Mouse (Mus musculus) lung, embryonic 15.5 days (tissue): Measurements from ENCODE around the gene Jmy. TPM values are rescaled to one million over a fixed set of nuclear protein-coding genes. Genes with fewer than 3 reads are reported as not detected.

Experiments
- ATAC-seq: fragments of 200-750 bp; cut with Nextera tagmentation; 2 replicates; pipeline ENCODE4 v1.8.0; 2017; ENCODE audit warnings: moderate number of reproducible peaks, borderline replicate concordance; ENCODE audit not compliant: low FRiP score, low TSS enrichment; ENCODE audit errors: extremely low read depth
- H3K27ac ChIP-seq: fragments of 300-500 bp; sonication (generic); 2 replicates; pipeline ENCODE4 v1.5.1; 2015; ENCODE audit warnings: moderate library complexity, mild to moderate bottlenecking, inconsistent platforms
- H3K27me3 ChIP-seq: fragments of 300-500 bp; sonication (generic); 2 replicates; pipeline ENCODE4 v1.6.1; 2015; ENCODE audit warnings: inconsistent platforms
- H3K36me3 ChIP-seq: fragments of 300-500 bp; sonication (generic); 2 replicates; pipeline ENCODE4 v1.6.1; 2015; ENCODE audit warnings: inconsistent platforms
- H3K4me1 ChIP-seq: fragments of 300-500 bp; sonication (generic); 2 replicates; pipeline ENCODE4 v1.6.1; 2015; ENCODE audit warnings: inconsistent platforms
- H3K4me2 ChIP-seq: fragments of 300-500 bp; sonication (generic); 2 replicates; pipeline ENCODE4 v1.6.1; 2015; ENCODE audit warnings: inconsistent platforms, mild to moderate bottlenecking, moderate library complexity
- H3K4me3 ChIP-seq: fragments of 300-500 bp; sonication (generic); 2 replicates; pipeline ENCODE4 v1.5.1; 2015; ENCODE audit warnings: mild to moderate bottlenecking, inconsistent platforms
- H3K9ac ChIP-seq: fragments of 300-500 bp; sonication (generic); 2 replicates; pipeline ENCODE4 v1.6.1; 2015; ENCODE audit warnings: inconsistent platforms
- H3K9me3 ChIP-seq: fragments of 300-500 bp; sonication (generic); 2 replicates; pipeline ENCODE4 v1.6.1; 2016; ENCODE audit warnings: inconsistent platforms
- WGBS: fragments of 180-500 bp; shearing (Covaris S2); methylation state at CpG from one replicate; pipeline ENCODE4 v1.1.7; 2015; 5-methylcytosine and 5-hydroxymethylcytosine counted together
- polyA plus RNA-seq: library from polyadenylated mRNA; unstranded; fragments of >200 nt; fragmentation: Nextera tagmentation; extraction: Ambion mirVana; gene quantifications from 2 replicates; pipeline ENCODE4 v1.2.1, GENCODE M21; 2015

Jmy gene
- polyA plus RNA-seq, 1 experiment from 2014 or later, result 7.2 TPM

GRCm38 (mm10) chr13:93388594-93389241, 110.9 kb downstream of the Jmy start:
- 45% methylated on average over 7 of the region's 7 CpGs for WGBS
- no peaks in the 10 kb centered on the region for H3K36me3 ChIP-seq
- no peaks in the 10 kb centered on the region for H3K4me1 ChIP-seq
- H3K9ac ChIP-seq, result no peak overlapping the region
- peak overlapping the region; percentile 31 for H3K4me2 ChIP-seq
- H3K27me3 ChIP-seq, result no peaks in the 10 kb centered on the region
- H3K9me3 ChIP-seq, result no peaks in the 10 kb centered on the region
- no peak overlapping the region for H3K4me3 ChIP-seq
- peak overlapping the region; percentile 66 for H3K27ac ChIP-seq
- ATAC-seq, result peak; percentile 76; the same call in 1 of the 2 replicates

- no peaks in the 10 kb centered on the region for H3K9me3 ChIP-seq
Measured at GRCm38 (mm10) chr13:93387440-93387839, 112.2 kb downstream of the Jmy start.

GRCm38 (mm10) chr13:93385147-93385546, 114.5 kb downstream of the Jmy start:
- WGBS, result 61% methylated on average over 1 of the region's 1 CpGs

More at GRCm38 (mm10) chr13:93387440-93387839, 112.2 kb downstream of the Jmy start:
- ATAC-seq, result no peak
- no peak overlapping the region for H3K4me2 ChIP-seq
- WGBS, result 92% methylated on average over 5 of the region's 5 CpGs
- H3K27me3 ChIP-seq, result no peaks in the 10 kb centered on the region
- no peak overlapping the region for H3K4me3 ChIP-seq
- no peaks in the 10 kb centered on the region for H3K36me3 ChIP-seq
- no peak overlapping the region for H3K27ac ChIP-seq
- no peak overlapping the region for H3K9ac ChIP-seq
- H3K4me1 ChIP-seq, result no peaks in the 10 kb centered on the region

GRCm38 (mm10) chr13:93384481-93384880, 115.1 kb downstream of the Jmy start:
- Histone ChIP-seq H3K4me3 (no peak overlapping the region), H3K4me2 (no peak overlapping the region), H3K36me3 (no peaks in the 10 kb centered on the region), H3K27ac (no peak overlapping the region), H3K4me1 (no peaks in the 10 kb centered on the region), H3K9me3 (no peaks in the 10 kb centered on the region), H3K27me3 (no peaks in the 10 kb centered on the region), H3K9ac (no peak overlapping the region)
- 89% methylated on average over 1 of the region's 1 CpGs for WGBS
- ATAC-seq, result no peak

More at GRCm38 (mm10) chr13:93385147-93385546, 114.5 kb downstream of the Jmy start:
- H3K4me2 ChIP-seq, result no peak overlapping the region
- ATAC-seq, result no peak
- H3K4me3 ChIP-seq, result no peak overlapping the region
- no peaks in the 10 kb centered on the region for H3K36me3 ChIP-seq
- no peaks in the 10 kb centered on the region for H3K4me1 ChIP-seq
- H3K27me3 ChIP-seq, result no peaks in the 10 kb centered on the region
- no peaks in the 10 kb centered on the region for H3K9me3 ChIP-seq
- H3K9ac ChIP-seq, result no peak overlapping the region
- no peak overlapping the region for H3K27ac ChIP-seq

GRCm38 (mm10) chr13:93383620-93384019, 116.0 kb downstream of the Jmy start:
- no peak overlapping the region for H3K27ac ChIP-seq
- whole genome bisulfite sequencing, result 98% methylated on average over 2 of the region's 2 CpGs
- H3K4me1 ChIP-seq, result no peaks in the 10 kb centered on the region
- no peak overlapping the region for H3K4me2 ChIP-seq
- H3K27me3 ChIP-seq, result no peaks in the 10 kb centered on the region
- H3K9ac ChIP-seq, result no peak overlapping the region
- no peaks in the 10 kb centered on the region for H3K9me3 ChIP-seq
- ATAC-seq, result no peak
- H3K36me3 ChIP-seq, result no peaks in the 10 kb centered on the region
- no peak overlapping the region for H3K4me3 ChIP-seq

- Histone ChIP-seq H3K27ac (no peak overlapping the region), H3K27me3 (no peaks in the 10 kb centered on the region), H3K36me3 (no peaks in the 10 kb centered on the region), H3K4me1 (no peaks in the 10 kb centered on the region), H3K4me2 (no peak overlapping the region), H3K4me3 (no peak overlapping the region), H3K9me3 (no peaks in the 10 kb centered on the region), H3K9ac (no peak overlapping the region)
- WGBS, result 89% methylated on average over 5 of the region's 5 CpGs
- no peak for ATAC-seq
Measured at GRCm38 (mm10) chr13:93383092-93383491, 116.5 kb downstream of the Jmy start.

- ATAC-seq, result no peak
- Histone ChIP-seq H3K36me3 (no peaks in the 10 kb centered on the region), H3K27me3 (no peaks in the 10 kb centered on the region), H3K9me3 (no peaks in the 10 kb centered on the region), H3K4me1 (no peaks in the 10 kb centered on the region), H3K4me2 (no peak overlapping the region), H3K4me3 (no peak overlapping the region), H3K9ac (no peak overlapping the region), H3K27ac (no peak overlapping the region)
- 54% methylated on average over 1 of the region's 1 CpGs for WGBS
Measured at GRCm38 (mm10) chr13:93381301-93381700, 118.3 kb downstream of the Jmy start.

- H3K4me2 ChIP-seq, result no peak overlapping the region
- no peak for ATAC-seq
- H3K36me3 ChIP-seq, result no peaks in the 10 kb centered on the region
- H3K4me1 ChIP-seq, result no peaks in the 10 kb centered on the region
- 84% methylated on average over 8 of the region's 8 CpGs for WGBS
- H3K27ac ChIP-seq, result no peak overlapping the region
- no peak overlapping the region for H3K9ac ChIP-seq
- no peak overlapping the region for H3K4me3 ChIP-seq
- H3K27me3 ChIP-seq, result no peaks in the 10 kb centered on the region
- no peaks in the 10 kb centered on the region for H3K9me3 ChIP-seq
Measured at GRCm38 (mm10) chr13:93380399-93381063, 119.1 kb downstream of the Jmy start.

Other genes with a start within 250 kb of the Jmy start
- gene Homer1, start 200.2 kb downstream of the Jmy start, polyA plus RNA-seq, result 4.4 TPM in 2 replicates
- 0.05 and 0.55 TPM in 2 replicates for gene Bhmt, start 138.2 kb upstream of the Jmy start, polyA plus RNA-seq
- gene Bhmt2, start 174.5 kb upstream of the Jmy start, polyA plus RNA-seq, result 0.30 TPM in 1 of 2 replicates, not detected in the other
- 0.15 TPM in 1 of 2 replicates, not detected in the other for gene Dmgdh, start 174.6 kb upstream of the Jmy start, polyA plus RNA-seq